Mouse (Mus musculus): ENCODE data around the gene Sh2d1b2. TPM values are rescaled to one million over a fixed set of nuclear protein-coding genes. Genes with fewer than 3 reads are reported as not detected.
"Not testable (repeated sequence)": the region's sequence is repeated elsewhere in the genome, so short reads cannot be mapped to it uniquely, and the experiment has no call there.

The Sh2d1b2 gene
- not detected in 2 replicates for polyA plus RNA-seq (2016; fragmentation: Nextera tagmentation; extraction: Ambion mirVana)

DNA sequence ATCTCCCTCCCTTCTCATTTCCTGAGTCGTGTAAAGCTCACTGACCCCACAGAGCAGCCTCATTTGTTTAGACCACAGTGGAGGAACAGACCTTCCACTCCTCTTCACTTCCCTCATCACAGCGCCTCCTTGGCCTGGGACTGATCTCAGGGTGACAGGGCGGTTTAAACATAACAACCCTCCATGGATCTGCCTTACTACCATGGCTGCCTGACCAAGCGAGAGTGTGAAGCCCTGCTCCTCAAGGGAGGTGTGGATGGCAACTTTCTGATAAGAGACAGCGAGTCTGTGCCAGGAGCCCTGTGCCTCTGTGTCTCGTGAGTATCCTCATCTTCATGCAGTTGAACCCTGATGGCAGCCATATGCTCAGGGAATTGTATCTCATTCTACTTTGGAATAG, at the start of gene Sh2d1b2:
Gene Sh2d1b2, plus strand, starts transcription at position 62 of the 400 bp plus-strand sequence.
- not testable (repeated sequence) for H3K4me3 ChIP-seq; DNase-seq (ENCODE audit: low spot score); H3K36me3 ChIP-seq; H3K27me3 ChIP-seq (ENCODE audit: low read depth, poor library complexity, severe bottlenecking); H3K9me3 ChIP-seq (replicated peaks); H3K4me1 ChIP-seq; H3K27ac ChIP-seq (replicated peaks)
- WGBS = 81% methylated on average over 6 of the region's 6 CpGs

DNA sequence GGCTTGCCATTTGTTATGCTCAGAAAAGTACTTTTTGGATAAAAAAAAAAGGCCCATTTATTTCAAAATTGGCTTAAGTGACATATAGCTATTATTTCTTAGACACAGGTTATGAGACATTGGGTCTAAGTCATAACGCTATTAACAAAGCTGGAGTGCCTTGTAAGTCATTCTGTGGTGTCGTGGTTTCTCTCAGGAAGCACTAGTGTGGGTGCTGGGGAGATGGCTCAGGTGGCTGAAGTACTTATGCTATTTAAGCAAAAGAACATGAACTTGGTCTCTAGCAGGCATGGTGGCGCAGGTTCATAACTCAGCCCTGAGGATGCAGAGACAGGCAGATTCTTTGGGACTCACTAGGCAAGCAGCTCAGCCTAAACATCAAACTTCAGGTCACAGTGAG, 47.4 kb upstream of the Sh2d1b2 start:
- Histone ChIP-seq H3K36me3 (no peaks in the 10 kb centered on the region), H3K27ac (replicated peaks) (no peak overlapping the region), H3K9me3 (replicated peaks) (no peaks in the 10 kb centered on the region), H3K4me1 (no peaks in the 10 kb centered on the region), H3K4me3 (no peak overlapping the region), H3K27me3 (ENCODE audit: low read depth, poor library complexity, severe bottlenecking) (no peaks in the 10 kb centered on the region)
- no peak for DNase-seq (ENCODE audit: low spot score)
- WGBS = 93% methylated on average over 3 of the region's 3 CpGs

DNA sequence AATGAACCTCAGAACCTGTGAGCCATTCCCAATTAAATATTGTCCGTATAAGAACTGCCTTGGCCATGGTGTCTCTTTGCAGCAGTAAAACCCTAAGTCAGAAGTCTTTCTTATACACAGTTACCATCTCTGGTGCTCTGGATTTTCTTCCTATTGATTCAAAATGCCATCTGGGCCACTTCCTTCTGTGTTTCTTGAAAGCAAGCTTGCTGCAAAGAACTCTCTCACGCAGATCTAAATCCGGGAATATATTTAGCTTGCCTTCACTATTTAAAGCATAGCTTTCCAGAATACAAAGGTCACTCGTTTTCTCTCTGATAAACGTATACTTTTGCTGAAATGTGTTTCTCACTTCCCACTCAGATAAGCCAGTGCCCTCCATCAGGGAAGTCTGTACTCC, 46.0 kb upstream of the Sh2d1b2 start:
- no peaks in the 10 kb centered on the region for H3K9me3 ChIP-seq (replicated peaks)
- H3K27ac ChIP-seq (replicated peaks) = no peak overlapping the region
- H3K36me3 ChIP-seq = no peaks in the 10 kb centered on the region
- H3K4me3 ChIP-seq = no peak overlapping the region
- 90% methylated on average over 5 of the region's 5 CpGs for WGBS
- DNase-seq (ENCODE audit: low spot score) = no peak
- H3K4me1 ChIP-seq = no peaks in the 10 kb centered on the region
- H3K27me3 ChIP-seq (ENCODE audit: low read depth, poor library complexity, severe bottlenecking) = no peaks in the 10 kb centered on the region

DNA sequence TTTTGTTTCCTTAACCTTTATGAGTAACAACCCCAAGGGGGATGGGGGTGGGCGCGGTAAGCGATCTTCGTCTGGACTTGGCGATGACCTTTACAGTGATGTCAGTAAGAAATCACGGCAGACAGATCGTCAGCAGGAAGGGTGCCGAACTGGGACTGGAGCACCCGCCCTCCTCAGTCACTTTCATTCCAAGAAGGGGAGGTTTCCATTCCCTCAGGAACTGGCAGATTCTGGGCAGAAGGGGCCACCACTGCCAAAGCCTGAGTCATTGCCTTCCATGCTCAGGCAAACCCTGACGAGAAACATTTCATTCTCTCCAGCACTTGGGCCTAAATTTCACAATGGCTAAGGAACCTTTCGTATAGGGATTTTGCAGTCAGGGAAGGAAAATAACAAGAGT, 43.9 kb upstream of the Sh2d1b2 start:
- 87% methylated on average over 11 of the region's 11 CpGs for WGBS
- no peak overlapping the region for H3K4me3 ChIP-seq
- DNase-seq (ENCODE audit: low spot score) = no peak
- no peaks in the 10 kb centered on the region for H3K27me3 ChIP-seq (ENCODE audit: low read depth, poor library complexity, severe bottlenecking)
- H3K27ac ChIP-seq (replicated peaks) = no peak overlapping the region
- H3K9me3 ChIP-seq (replicated peaks) = no peaks in the 10 kb centered on the region
- H3K4me1 ChIP-seq = no peaks in the 10 kb centered on the region
- peaks cover 16% of the 10 kb centered on the region for H3K36me3 ChIP-seq

DNA sequence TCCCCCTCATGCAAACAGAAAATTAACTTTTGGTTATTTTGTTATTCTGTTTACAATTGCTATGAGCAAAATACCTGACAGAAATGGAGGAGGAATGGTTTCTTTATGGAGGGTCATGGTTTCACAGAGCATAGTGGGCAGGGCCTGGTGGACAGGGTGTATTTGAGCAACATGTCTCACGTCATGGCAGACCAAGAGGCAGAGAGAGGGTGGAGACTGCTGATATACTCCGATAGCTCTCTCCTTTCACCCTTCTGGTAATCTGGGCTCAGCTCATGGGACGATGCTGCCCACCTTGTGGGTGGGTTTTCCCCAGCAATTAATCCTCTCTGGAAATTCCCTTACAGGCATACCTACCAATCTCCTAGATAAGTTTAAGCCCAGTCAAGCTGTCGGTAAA, 42.3 kb upstream of the Sh2d1b2 start:
- 86% methylated on average over 4 of the region's 4 CpGs for WGBS
- Histone ChIP-seq H3K27ac (replicated peaks) (no peak overlapping the region), H3K9me3 (replicated peaks) (no peaks in the 10 kb centered on the region), H3K27me3 (ENCODE audit: low read depth, poor library complexity, severe bottlenecking) (no peaks in the 10 kb centered on the region), H3K4me3 (no peak overlapping the region), H3K36me3 (peaks cover 32% of the 10 kb centered on the region), H3K4me1 (no peaks in the 10 kb centered on the region)
- DNase-seq (ENCODE audit: low spot score) = no peak

DNA sequence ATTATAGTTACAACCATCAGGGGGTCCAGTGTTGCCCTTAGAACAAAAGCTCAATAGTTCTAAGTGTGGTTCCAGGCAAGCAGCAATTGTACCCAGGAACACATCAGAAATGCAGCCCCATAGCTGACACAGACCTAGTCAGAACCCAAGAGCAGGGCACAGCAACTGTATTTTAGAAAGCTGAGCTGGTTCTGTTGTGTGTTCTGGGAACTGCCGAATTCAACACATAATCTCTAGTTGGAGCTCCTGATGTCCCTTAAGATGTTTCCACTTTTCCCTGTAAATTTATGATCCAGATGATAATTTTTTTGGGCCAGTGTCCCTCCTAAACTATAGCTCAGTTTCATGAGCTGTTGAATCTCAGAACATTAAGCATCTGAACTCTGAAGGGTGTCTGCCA, 40.6 kb upstream of the Sh2d1b2 start:
- WGBS = 88% methylated on average over 1 of the region's 1 CpGs
- DNase-seq (ENCODE audit: low spot score) = no peak
- Histone ChIP-seq H3K4me3 (no peak overlapping the region), H3K27me3 (ENCODE audit: low read depth, poor library complexity, severe bottlenecking) (no peaks in the 10 kb centered on the region), H3K4me1 (no peaks in the 10 kb centered on the region), H3K27ac (replicated peaks) (no peak overlapping the region), H3K9me3 (replicated peaks) (no peaks in the 10 kb centered on the region), H3K36me3 (peaks cover 49% of the 10 kb centered on the region)

DNA sequence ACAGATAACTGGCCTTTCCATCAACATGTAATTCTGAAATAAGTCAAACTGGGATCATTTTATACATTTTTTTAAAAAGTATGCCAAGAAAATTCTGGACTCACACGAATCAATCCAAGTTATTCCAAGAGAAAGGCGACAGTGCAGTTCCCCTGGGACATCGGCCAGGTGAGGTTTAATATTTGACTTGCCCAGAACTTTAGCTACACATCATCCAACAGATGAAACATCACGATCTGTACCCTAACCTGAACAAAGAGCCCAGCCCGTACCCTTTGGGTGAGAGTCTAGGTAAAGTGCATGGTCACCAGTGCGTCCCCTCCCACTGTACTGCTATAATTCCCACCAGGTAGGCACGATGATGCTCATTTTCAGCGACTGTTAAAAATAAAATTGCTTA, 36.3 kb upstream of the Sh2d1b2 start:
- Histone ChIP-seq H3K4me3 (no peak overlapping the region), H3K27ac (replicated peaks) (no peak overlapping the region), H3K36me3 (peaks cover 91% of the 10 kb centered on the region), H3K9me3 (replicated peaks) (no peaks in the 10 kb centered on the region), H3K27me3 (ENCODE audit: low read depth, poor library complexity, severe bottlenecking) (no peaks in the 10 kb centered on the region), H3K4me1 (no peaks in the 10 kb centered on the region)
- 94% methylated on average over 8 of the region's 8 CpGs for WGBS
- no peak for DNase-seq (ENCODE audit: low spot score)

DNA sequence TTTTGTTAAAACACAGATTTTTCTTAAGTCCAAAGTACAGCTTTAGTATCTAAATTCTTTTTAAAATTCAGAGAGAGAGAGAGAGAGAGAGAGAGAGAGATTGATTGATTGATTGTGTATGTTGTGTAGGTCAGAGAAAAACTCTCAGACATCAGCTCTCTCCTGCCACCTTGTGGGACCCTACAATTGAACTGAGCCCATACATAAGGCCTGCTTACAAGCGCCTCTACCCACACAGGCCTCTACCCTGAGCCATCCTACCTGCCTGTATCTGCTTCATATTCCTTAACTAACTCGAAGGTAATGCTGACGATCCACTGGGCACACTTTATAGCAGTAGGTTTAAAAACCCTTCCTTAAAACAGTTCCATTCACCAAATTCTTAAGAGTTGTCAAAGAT, 32.2 kb upstream of the Sh2d1b2 start:
- H3K27ac ChIP-seq (replicated peaks) = no peak overlapping the region
- no peaks in the 10 kb centered on the region for H3K9me3 ChIP-seq (replicated peaks)
- no peak overlapping the region for H3K4me3 ChIP-seq
- no peak for DNase-seq (ENCODE audit: low spot score)
- peaks cover 97% of the 10 kb centered on the region for H3K36me3 ChIP-seq
- H3K27me3 ChIP-seq (ENCODE audit: low read depth, poor library complexity, severe bottlenecking) = no peaks in the 10 kb centered on the region
- no peaks in the 10 kb centered on the region for H3K4me1 ChIP-seq
- 87% methylated on average over 3 of the region's 3 CpGs for WGBS

DNA sequence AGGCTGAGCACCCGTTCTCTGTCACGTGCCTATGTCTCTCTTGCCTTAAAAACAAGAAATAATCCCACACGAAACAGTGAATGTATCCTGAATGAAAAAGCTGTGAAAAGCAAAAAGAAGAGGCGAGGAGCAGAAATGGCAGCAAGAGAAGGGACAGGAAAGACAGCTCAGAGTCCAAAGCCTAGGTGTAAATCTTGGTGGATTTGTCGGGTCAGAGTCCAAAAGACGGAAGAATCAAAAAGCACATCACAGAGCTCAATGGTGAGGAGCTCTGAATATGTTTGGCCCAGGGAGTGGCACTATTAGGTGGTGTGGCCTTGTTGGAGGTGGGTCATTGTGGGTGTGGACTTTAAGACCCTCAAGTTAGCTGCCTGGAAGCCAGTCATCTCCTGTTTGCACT, 26.2 kb upstream of the Sh2d1b2 start:
- Histone ChIP-seq H3K9me3 (replicated peaks) (0 out of 2 replicates have a peak, but pooled peaks cover 6% of the 10 kb centered on the region), H3K27me3 (ENCODE audit: low read depth, poor library complexity, severe bottlenecking) (no peaks in the 10 kb centered on the region), H3K36me3 (peaks cover 97% of the 10 kb centered on the region), H3K4me1 (no peaks in the 10 kb centered on the region), H3K27ac (replicated peaks) (no peak overlapping the region), H3K4me3 (no peak overlapping the region)
- WGBS = 95% methylated on average over 6 of the region's 6 CpGs
- DNase-seq (ENCODE audit: low spot score) = no peak

DNA sequence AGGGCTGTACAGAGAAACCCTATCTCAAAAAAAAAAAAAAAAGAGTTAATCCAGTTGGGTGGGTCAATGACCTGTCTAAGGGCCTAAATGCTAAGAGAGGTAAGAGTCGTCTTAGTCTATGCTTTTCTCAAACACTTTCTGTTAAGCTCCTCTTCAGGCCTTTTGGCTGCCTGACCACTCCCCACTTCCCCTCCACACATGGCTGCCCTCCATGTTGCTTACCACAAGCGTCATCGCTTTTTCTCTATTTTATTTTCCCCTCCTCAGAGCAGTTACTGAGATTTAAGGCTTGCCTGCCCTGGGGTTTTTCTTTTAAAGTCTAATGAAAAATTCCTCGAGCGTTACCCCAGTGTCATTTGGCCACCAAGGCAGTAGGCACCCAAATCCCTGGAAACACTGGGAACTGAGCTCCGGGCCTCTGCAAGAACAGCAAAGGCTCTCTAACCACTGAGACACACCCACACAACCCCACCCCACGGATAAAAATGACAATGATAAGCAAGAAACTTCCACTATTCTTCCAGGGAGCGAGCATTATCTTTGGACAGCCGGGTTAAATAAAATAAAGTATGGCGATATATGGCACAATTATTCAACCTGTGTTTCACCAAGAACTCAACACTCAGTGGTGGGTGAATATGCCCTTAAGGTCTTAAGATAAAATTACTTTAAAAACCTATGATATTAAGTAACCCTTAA, 19.2 kb upstream of the Sh2d1b2 start:
- Histone ChIP-seq H3K9me3 (replicated peaks) (no peaks in the 10 kb centered on the region), H3K36me3 (peaks cover 41% of the 10 kb centered on the region), H3K4me3 (no peak overlapping the region)

DNA sequence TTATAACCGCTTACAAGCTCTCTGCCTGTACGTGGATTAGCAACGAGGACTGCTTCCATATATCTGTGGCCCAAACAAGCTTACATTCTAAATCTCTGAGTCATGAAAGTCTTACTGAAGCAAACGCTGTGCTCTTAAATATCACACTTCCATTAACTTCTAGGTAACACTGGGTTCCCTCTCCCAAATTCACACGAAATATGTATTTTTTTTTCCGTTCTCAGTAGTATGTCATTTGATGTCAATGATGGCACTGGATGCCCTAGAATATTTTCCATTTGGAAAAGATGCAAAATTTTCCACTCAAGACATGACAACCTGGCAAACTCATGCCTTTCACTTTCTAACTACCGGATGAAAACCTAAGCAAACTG, 18.2 kb upstream of the Sh2d1b2 start:
- DNase-seq (ENCODE audit: low spot score) = no peak

More for the DNA sequence above, 19.2 kb upstream of the Sh2d1b2 start:
- H3K4me1 ChIP-seq = peaks cover 10% of the 10 kb centered on the region
- WGBS = 91% methylated on average over 10 of the region's 10 CpGs
- H3K27me3 ChIP-seq (ENCODE audit: low read depth, poor library complexity, severe bottlenecking) = no peaks in the 10 kb centered on the region
- no peak overlapping the region for H3K27ac ChIP-seq (replicated peaks)
- no peak for DNase-seq (ENCODE audit: low spot score)

DNA sequence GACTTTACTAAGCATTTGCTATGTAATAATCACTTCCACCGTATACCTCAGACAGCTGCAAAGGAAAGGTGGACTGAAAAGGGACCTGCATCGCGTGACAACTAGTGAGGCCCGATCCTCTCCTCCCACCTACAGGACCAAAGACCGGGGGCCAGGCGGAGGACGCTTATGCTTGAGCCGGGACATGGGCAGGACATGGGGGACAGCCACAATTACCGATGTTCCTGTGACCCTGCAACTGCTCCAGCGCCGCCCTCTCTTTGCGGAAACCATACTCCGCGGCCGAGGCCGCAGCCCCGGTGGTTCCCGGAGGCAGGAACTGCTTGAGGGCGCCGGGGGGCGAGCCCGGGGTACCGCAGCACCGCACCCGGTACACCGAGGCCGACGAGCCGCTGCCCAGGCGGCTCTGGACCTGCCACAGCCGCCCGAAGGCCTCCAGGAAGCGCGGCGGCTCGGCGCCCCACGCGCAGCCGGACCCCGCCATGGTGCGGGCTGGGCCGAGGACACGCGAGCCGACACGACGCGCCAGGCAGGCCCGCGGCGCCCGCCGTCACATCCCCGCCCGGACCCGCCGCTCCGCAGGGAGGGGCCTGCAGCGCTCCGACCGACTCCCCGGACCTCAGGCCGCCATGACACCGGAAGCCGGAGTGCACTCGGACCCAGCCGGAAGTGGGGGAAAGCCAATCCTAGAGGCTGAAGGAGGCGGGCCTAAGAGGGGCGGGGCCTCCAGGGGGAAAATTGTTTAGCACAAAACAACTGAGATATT, 17.6 kb upstream of the Sh2d1b2 start, which contains the start of gene Uhmk1:
Gene Uhmk1, minus strand, starts transcription at position 641 of the 766 bp plus-strand sequence.
- Histone ChIP-seq H3K36me3 (peaks cover 25% of the 10 kb centered on the region), H3K4me3 (peak within 1 kb of the TSS; percentile 95), H3K27me3 (ENCODE audit: low read depth, poor library complexity, severe bottlenecking) (no peaks in the 10 kb centered on the region), H3K27ac (replicated peaks) (peak within 1 kb of the TSS; percentile 93), H3K9me3 (replicated peaks) (no peaks in the 10 kb centered on the region), H3K4me1 (peaks cover 10% of the 10 kb centered on the region)
- under 1% methylated on average over 68 of the region's 70 CpGs for WGBS
- peak; percentile 93 for DNase-seq (ENCODE audit: low spot score)

More for the DNA sequence above, 18.2 kb upstream of the Sh2d1b2 start:
- no peaks in the 10 kb centered on the region for H3K27me3 ChIP-seq (ENCODE audit: low read depth, poor library complexity, severe bottlenecking)
- no peaks in the 10 kb centered on the region for H3K9me3 ChIP-seq (replicated peaks)
- peaks cover 10% of the 10 kb centered on the region for H3K4me1 ChIP-seq
- H3K36me3 ChIP-seq = peaks cover 31% of the 10 kb centered on the region
- peak overlapping the region; percentile 95 for H3K4me3 ChIP-seq
- 49% methylated on average over 7 of the region's 7 CpGs for WGBS
- H3K27ac ChIP-seq (replicated peaks) = peak overlapping the region; percentile 93; the same call in 1 of the 2 replicates

DNA sequence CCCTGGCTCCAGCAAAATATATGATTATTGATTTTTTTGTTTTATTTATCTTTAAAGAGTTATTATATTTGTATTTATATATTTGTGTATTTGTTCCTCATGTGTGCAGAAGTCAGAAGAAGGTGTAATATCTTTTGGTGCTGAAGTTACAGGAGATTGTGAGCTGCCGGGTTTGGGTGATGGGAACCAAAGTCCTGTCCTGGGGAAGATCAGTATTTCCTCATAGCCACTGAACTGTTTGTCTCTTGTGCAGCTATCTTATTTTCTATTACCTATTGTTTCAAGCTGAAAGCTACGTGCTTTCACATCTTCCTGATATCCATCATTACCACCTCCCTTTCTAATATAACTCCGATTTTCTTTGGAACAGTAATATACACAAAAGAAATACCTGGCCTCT, 17.0 kb upstream of the Sh2d1b2 start:
- peaks cover 10% of the 10 kb centered on the region for H3K4me1 ChIP-seq
- H3K9me3 ChIP-seq (replicated peaks) = no peaks in the 10 kb centered on the region
- no peaks in the 10 kb centered on the region for H3K27me3 ChIP-seq (ENCODE audit: low read depth, poor library complexity, severe bottlenecking)
- peaks cover 19% of the 10 kb centered on the region for H3K36me3 ChIP-seq
- peak overlapping the region; percentile 93 for H3K27ac ChIP-seq (replicated peaks)
- no peak for DNase-seq (ENCODE audit: low spot score)
- peak overlapping the region; percentile 95 for H3K4me3 ChIP-seq
- WGBS = 78% methylated on average over 3 of the region's 3 CpGs
